Mouse (Mus musculus) MN1 (cell line): Measurements from ENCODE around the gene Creb3l4.
"Not testable (repeated sequence)": the region's sequence is repeated elsewhere in the genome, so short reads cannot be mapped to it uniquely, and the experiment has no call there.

Experiments
- DNase-seq: peaks from one replicate; pipeline ENCODE4 v3.0.0-alpha.2; 2016; ENCODE audit warnings: low spot score

Creb3l4 gene

DNA sequence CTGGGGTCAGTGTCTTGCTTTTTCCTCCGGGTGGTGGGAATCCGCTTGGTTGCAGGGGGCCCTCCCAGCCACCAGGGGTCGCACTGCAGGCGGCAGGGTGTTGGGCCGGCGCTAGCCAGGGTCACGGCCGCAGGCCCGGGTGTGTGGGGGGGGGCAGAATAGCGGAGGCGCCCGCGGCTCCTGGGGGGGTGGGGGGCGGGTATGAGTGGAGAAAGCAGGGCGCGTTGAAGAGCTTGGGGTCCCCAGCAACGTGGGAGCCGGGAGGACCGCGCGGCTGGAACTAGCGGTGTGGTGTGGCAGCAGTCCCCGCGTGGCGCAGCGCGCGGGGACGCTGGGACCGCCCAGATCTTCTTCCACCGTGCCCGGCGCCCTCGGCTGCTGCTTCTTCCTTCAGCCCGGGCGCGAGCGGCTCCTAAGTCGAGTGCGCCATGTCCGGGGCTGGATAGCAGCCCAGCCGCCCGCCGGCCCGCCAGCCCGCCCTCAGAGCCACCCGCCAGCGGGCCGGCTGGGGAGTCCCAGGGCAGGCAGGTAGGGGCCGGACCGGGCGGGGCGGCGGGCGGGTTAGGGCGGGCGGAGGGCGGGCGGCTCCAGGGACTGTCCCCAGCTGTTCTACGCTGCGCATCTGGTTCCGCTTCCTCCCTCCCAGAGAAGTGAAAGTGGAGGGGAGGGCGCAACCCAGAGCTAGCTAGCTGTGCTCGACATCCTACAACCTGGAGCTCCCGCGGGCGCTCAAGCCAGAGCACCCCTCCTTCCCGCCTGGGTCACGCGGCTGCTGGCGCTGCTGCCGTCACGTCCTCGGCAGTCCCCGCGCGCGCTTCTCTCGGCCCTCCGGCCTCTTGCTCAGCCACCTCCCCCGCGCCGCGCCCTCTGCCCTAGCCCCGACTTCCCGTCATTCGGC lies 22.0 kb upstream of the Creb3l4 start, which contains the start of gene Dennd4b:
TSS of gene Dennd4b (plus strand) at position 152 of the 898 bp plus-strand sequence.
- DNase-seq: peak; percentile 91

DNA sequence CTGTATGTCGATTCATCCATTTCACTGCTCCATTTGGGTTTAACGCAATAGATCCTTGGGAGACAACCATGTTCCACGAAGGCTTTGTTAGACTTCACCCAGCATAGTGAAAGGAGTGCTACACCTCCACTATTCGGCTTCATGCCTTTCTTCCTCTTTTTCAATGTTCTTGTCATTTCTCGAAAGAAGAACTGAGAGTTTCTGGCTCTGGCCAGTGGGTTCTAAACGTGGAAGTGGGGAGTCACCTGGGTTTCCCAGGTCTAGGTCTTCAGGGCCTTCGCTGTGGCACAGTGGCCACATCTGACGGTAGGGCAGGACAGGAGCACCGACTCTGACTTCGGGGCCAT lies 21.3 kb upstream of the Creb3l4 start:
- DNase-seq: no peak

DNA sequence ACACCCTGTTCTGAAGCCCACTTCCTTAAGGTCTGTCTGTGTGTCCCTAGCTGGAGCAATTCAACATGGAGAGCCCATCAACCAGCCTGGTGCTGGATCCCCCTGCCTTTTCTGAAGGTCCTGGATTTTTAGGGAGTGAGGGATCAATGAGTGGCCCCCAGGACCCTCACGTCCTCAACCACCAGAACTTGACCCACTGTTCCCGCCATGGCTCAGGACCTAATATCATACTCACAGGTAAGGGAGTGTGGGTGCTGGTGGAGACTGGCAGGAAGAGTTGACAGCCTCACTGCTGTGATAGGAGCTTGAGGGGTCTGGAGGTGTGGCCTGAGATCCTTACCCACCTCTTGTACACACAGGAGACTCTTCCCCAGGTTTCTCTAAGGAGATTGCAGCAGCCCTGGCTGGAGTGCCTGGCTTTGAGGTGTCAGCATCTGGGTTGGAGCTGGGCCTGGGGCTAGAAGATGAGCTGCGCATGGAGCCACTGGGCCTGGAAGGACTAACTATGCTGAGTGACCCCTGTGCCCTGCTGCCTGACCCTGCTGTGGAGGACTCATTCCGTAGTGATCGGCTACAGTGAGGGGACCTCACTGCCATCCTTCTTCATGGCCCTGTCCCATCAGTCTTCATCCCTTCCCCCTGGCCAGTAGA lies 19.9 kb upstream of the Creb3l4 start:
- no peak for DNase-seq

DNA sequence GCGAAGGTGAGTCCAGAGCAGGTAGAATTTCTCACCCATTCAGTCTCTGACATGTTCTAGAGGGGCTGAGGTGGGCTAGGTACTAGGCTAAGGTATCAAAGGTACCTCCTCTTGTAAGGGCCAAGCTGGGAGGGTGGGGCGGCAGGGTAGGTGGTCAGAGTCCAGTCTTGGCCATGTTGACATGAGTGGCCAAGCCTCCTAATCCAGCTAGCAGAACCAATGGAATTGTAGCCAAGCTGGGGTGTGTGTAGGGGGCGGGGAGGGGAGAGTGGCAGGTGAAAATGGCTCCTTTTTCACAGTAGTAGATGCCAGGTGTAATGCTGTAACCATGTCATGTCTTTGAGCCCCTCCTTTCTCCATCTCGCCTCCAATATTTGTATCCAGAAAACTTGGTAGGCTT lies 15.2 kb upstream of the Creb3l4 start:
- no peak for DNase-seq

DNA sequence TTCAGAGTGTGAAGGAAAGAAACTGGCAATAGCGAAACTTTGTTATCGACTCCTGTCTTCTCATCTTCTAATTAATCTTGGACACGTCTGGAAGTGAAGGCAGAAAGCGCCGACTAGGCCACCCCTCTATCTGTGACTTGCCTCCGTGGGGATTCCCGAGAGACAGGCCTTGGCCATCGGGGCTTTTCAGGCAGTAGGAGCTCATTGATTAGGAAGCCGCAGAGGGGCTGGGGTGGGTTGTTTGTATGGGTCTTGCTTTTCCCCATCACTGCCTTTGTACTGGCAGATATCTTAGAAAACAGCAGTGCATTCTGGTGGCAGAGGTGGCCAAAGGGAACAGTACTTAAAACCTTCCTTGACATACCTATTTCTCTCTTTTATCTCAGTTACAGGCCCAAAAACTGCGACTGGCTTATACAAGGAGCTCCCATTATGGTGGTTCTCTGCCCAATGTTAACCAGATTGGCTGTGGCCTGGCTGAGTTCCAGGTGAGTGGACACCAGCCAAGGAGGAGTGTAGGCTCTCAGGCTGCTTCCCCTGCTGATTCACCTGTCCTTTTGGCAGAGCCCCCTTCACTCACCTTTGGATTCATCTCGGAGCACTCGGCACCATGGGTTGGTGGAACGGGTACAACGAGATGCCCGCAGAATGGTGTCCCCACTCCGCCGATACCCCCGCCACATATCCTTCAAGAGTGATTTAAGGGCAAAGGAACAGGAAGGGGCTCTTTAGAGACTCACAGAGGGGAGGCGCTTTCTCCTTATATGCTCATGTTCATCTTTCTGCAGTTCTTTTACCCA lies 13.6 kb upstream of the Creb3l4 start:
- DNase-seq: peak; percentile 46

DNA sequence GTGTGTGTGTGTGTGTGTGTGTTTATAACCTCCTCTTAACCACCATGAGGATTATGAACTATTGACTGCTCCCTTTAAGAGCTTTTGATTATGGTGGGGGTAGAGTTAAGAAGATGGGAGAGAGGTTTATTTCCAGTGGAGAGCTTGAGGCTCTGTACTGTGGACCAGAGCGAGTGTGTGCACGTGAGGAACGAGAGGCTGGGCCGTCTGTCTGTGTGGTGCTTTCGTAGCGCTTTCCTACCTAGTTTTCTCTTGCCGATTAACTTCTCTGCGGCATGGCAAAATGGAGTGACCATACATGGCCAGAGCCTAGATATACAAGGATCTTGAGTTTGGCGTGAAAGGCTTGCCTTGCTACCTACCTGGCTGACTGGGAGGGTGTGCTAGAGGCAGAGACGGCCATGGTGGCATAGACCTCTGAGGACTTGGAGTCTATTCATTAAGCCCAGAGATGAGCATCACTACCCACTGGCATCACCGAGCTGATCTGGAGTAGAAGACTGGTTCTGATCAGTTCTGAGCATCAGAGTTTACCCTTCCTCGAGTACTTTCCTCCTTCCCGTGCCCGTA lies 12.6 kb upstream of the Creb3l4 start:
- DNase-seq: no peak

DNA sequence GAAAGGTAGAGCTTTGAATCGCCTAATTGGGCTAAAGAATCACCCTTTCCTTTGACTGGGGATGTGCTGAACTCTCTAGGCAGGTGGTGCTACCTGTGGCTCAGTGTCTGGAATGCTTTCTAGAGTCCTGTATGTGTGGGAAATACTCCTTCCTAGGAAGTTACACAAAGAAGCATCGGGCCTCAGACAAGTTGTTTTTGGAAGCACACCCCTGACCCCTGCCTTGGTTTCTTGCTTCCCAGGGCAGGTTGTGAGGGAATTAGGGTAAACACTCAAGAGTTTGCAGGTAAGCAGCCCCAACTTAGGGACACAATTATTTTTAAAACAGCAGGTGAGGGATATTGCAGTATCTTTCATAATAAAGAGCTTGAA lies 11.9 kb upstream of the Creb3l4 start:
- DNase-seq: no peak

DNA sequence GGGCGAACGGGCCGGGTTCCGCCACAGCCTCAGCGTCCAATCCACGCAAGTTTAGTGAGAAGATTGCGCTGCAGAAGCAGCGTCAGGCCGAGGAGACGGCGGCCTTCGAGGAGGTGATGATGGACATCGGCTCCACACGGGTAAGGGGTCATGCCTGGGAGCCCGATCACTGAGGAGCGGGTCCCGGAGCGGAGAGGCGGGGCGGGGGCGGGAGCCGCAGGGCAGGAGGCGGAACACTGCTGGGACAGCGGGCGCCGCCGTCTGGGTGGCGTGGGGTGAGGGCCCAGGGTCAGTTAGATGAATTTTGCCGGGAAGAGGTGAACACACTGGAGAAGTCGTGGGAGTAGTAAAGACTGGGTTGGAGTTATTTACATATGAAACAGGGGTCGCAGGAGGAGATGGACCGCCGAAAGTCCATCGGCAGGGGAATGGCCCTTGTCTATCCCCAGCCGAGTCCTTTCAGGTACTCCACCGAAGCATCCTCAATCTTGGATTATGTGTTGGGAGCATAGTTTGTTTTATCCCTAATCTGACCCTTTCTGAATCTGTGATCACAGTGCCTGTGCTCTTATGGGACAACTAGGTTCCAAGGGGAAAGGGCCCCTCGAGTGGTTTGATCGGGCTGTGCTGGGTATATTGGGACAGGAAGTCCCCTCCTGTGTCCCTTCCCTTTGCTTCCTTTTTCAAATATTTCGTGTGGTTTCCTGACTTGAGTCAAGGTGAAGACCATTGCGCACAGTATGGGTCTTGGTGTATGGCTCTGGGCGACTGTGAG lies 11.3 kb upstream of the Creb3l4 start:
- no peak for DNase-seq

DNA sequence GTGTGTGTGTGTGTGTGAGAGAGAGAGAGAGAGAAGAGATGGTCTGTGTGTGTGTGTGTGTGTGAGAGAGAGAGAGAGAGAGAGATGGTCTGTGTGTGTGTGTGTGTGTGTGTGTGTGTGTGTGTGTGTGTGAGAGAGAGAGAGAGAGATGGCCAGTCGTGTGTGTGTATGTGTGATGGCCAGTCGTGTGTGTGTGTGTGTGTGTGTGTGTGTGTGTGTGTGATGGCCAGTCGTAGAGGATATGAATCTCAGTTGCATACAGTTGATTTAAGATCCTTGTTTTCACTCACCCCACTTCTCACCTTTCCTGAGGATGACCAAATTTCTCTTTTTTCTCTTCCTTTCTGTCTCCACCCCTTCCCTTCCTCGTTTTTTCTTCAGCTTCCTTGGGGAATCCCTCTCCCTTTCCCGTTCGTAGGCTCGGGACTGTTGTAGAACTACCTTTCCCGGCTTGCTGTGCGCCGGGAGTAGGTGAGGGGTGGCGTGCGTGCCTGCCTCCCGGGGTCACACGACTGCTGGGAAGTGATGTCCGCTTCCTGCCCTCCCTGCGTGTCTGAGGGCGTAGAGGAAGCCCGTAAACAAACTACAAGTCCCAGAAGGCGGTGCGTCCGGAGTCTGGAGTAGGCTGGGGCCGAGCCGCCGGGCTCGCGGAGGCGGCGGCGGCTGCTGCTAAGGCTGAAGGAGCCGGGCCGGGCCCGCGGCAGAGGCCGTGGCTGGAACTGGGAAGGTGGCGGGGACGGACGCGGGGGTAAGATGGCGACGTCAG lies 10.5 kb upstream of the Creb3l4 start, which contains the start of gene Crtc2:
TSS of gene Crtc2 (plus strand) at position 511 of the 766 bp plus-strand sequence.
- DNase-seq: peak; percentile 97

DNA sequence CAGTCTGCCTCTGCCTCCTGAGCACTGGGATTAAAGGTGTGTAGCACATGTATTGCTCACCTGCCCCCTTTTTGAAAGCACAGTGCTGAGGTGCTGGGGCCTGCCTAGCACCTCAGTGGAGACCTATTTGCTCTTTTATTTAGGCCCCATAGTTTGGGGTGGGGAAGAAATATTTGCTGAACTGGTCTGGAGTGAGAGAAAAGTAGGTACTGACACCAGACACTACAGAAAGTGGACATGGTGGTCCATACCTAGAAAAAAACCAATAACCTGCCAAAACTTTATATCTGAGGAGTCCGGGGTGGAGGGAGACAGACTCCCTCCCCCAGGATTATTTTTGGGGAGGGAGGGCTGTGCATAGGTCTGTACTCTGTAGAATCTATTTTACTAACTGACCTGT lies 9.9 kb upstream of the Creb3l4 start:
- not testable (repeated sequence) for DNase-seq

DNA sequence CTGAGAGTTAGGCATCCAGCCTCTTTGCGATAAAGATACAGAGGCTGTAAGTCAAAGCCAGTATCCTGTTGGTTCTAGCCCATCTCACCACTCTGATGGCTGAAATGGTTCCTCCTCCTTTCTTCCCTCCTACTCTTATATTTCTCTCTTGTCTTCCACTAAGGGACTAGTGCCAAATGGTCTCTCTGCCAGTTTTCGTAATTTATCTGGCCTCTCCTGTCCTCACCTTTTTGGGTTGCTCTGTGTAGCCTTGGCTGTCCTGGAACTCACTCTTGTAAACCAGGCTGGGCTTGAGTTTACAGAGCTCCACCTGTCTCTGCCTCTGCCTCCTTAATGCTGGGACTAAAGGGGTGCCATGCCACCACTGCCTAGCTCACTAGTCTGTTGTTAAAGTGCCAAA lies 9.3 kb upstream of the Creb3l4 start:
- DNase-seq: not testable (repeated sequence)

DNA sequence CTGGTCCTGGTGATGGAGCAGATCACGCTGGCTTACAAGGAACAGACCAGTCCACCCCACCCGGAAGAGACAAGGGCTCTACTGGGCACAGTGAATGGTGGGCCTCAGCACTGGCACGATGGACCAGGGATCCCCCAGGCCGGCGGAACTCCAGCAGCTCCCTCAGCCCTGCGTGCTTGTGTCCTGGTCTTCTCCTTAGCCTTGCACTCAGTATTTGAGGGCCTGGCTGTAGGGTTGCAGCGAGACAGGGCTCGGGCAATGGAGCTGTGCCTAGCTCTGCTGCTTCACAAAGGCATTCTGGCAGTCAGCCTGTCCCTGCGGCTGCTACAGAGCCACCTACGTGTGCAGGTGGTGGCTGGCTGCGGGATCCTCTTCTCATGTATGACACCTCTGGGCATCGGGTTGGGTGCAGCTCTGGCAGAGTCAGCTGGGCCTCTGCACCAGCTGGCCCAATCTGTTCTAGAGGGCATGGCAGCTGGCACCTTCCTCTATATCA lies 8.5 kb upstream of the Creb3l4 start:
- not testable (repeated sequence) for DNase-seq

DNA sequence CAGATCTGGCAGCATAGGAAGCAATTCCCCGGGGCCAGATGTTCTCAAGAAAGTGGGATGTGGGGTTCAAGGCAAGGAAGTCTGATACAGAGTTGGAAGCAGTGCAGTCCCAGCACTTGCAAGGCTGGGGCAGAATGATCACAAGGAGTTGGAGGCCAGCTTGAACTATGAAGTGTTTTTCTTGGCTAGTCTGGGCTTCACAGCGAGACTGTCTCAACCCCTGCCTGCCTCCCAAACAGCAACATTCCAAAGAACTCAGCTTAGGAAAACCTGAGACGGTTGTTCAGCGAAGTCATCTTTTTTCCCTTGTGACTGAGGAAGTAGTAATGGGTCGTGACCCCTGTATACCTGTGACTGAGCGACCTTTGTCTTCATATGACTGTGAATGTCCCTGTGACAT lies 7.5 kb upstream of the Creb3l4 start:
- DNase-seq: no peak

DNA sequence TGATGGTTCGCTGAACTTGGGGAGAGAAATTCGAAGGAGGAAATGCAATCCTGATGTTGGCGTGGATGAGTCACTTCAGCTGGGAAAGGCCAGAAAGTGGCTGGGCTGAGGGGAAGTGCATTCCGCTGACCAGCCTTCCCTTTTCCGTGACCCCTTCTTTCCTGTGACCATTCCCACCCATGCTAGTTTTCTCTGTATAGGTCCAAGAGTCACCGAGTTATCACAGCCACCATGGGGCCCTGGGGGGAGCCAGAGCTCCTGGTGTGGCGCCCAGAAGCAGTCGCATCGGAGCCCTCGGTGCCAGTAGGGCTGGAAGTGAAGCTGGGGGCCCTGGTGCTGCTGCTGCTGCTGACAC lies 5.4 kb upstream of the Creb3l4 start:
- peak; percentile 46 for DNase-seq

DNA sequence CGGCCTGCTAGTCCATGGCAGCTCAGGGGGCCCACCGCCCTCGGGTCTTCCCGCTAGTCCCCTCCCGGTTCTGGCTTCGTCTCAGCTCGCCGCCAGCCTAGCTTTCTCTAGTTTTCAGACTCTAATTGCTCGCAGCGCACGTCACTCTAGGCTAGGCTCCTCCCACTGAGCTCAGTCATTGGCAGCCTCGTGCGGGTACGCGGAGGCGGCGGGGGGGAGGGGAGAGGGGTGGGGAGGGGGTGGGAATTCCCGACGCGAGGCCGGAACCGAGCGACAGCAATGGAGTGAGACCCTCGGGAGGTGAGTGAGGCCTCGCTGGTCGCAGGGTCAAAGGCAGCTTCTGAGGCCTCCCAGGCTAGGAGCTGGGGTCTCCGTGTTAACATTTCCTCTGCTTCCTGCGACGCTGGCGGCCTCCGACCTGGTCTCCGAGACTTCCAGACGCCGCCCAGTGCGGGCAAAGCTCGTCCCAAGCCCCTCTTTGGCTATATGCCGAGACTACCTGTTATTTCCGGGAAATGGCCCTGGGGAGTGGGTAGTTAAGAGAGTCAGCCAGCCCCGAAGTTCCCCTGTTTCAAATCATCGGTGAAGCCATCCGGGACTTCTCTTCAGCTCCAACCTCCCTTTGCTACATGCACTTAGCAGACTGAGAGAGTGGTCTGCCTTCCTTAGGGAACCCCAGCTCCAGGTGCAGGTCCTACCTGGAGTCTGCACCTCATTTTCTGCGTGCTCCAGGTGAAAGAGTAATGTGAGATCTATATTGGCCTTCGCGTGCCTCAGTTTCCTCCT lies 4.8 kb upstream of the Creb3l4 start, which contains the start of gene Slc39a1:
TSS of gene Slc39a1 (plus strand) at position 213 of the 786 bp plus-strand sequence.
- DNase-seq: peak; percentile 95

DNA sequence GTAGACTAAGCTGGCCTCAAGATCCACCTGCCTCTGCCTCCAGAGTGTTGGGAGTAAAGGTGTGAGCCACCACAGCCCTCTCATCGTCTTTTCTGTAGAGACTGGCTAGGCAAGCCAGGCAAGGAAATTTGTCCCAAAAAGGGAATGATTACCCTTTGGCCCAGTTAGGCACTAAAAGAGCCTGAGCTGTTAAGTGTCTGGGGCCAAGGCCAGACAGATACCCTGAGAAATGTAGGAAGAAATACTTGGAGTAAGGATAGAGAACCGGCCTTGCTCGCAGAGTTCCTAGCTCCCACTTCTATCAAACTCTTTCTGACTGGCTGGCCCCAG lies 4.3 kb upstream of the Creb3l4 start:
- DNase-seq: no peak

DNA sequence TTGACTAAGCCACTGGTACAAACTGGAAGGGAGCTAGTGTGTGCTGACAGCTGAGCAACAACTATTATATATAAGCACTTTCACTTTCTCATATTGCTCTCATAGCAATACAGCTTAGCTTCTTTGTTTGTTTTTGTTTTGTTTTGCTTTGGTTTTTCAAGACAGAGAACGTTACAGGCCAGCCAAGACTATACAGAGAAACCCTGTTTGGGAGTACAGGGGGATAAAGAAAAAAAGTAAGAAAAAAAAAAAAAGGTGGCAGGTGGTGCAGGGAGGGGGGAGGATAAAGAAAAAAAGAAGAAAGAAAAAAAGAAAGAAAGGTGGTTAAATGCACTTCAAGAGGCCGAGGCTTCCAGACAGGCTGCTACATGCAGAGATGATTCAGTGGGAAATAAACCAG lies 2.1 kb upstream of the Creb3l4 start:
- no peak for DNase-seq

DNA sequence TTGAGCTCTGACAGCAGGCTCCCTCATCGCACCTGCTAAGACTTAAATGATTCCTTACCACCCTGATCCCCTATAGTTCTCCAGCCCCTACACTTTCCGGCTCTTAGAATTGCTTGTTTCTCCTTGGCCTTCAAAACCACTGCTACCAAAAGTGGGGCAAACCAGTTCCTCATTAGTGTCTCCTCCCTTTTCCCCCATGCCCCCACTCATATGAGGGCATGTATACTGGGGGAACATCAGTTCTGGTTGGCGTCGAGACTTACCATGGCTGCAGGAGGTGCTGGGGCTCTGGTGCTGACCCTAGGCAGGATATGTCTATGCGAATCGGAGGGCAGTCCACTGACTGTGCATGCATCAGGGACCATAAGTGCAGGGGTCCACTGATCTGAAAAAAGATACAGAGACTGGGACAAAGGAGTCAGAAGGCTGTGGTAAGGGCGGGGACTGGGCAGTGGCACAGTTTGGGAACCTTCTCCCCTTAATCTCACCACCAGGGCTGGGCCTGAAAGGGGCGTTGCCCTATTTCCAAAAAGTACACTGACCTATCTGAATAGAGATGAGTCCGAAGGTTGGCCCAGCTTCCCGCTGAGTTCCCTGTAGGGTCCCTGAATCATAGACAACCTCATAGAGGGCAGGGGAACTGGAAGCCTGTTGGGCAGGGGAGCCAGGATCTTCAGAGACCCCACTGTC lies 1.5 kb downstream of the Creb3l4 start:
- no peak for DNase-seq

DNA sequence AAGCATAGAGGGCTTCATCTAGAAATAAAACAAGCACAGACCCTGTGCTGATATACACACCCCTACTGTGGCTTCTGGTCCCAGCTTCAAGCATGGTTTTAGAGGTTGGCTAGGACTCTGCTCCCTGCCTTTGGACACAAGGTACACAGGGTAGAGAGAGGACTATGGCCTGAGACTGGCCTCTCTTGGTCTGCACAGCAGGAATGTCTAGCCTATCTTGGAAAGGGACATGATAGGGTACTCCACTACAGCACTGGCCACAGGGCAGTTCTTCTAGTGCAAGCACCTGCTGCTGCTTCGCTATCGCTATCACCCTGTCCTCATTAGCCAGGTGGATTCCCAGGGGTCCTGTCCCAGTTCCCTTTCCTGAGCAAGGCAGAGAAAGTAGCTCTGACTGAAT lies 2.1 kb downstream of the Creb3l4 start:
- no peak for DNase-seq
